Mouse (Mus musculus): ENCODE results near the gene Fbxl19. TPM values are rescaled to one million over a fixed set of nuclear protein-coding genes. Genes with fewer than 3 reads are reported as not detected.
"Not testable (repeated sequence)": the region's sequence is repeated elsewhere in the genome, so short reads cannot be mapped to it uniquely, and the experiment has no call there.

Gene Fbxl19
- total RNA-seq, 2 experiments from 2014 or later, result 13.1 to 13.7 TPM

DNA sequence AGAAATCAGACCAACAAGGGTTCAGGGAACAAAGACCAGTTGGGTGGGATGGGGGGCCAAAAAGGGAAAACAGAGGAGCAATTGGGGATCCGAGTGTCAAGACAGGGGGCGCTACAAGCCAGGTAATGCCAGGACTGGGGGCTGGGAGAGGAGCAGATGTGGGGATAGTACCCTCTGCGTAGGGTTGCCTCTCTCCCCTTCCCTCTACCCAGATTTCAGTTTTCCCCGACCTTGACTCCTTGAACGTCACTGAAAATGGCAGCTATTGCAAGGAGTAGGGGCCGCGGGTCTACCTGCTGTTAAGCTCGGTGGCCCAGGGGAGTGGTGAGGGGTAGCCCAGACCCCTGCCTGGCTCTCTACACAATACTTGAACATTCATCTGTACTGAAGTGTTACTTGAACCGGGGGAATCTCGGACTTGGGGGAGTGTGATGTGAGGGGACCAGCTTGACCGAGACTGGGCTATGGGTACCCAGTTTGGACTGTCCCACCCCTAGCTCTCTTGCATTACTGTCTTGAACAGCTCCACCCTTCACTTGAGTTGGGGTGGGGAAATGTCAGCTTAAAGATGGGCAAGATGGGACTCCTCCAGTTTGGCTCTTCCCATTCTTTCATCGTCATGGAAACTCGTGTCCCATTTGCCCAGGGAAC, 24.1 kb downstream of the Fbxl19 start:
- DNase-seq, result peak in 1 of 2 experiments; percentile 29

DNA sequence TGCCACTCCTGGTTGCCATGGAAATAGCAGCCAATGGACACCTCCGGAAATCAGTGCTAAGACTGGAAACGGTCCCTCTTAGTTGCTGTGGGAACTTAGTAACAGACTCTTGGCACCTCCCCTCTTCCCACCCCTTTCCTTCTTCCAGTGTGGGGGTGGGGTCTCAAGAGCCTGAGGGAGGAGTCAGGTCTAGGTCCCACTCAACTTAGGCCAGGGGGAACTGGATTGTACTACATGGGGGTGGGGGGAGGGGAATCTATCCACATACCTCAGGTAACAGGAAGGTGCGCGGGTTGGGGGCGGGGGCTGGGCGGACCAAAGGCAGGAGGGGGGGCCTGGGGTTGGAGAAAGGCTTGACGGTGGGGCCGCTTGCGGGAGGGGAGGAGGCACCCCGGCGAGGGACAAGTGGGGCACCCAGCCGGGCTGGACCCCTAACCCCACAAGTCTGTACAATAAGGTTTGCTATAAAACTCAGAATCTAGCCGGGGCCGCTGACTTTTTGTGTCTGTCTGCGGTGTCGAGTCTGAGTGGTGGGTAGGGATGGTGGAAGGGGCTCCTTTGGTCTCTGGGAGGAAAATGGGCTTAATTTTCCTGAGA, 24.8 kb downstream of the Fbxl19 start:
- peak; percentile 92 to 95 for DNase-seq

DNA sequence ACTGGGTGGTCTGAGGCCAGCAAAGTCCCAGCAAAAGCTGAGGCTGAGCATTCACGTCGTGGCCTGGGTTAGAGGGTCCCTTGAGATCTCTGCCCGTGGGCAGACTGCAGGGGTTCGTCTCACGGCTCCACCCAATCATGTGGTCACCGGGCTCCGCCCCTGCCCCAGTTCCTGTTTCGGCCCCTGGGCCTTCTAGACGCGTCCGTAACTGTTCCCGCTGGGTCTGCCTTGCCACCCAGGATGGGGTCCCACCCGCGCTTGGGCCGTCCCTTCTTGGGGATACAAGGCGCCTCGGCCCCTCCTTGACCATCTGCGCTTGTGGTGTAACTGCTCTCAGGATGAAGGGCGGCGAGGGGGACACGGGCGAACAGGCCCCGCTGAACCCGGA, 25.3 kb downstream of the Fbxl19 start, which contains the start of gene Orai3:
Gene Orai3 (plus strand): TSS at position 165 of the 388 bp plus-strand sequence.
- peak; percentile 94 to 96 for DNase-seq

DNA sequence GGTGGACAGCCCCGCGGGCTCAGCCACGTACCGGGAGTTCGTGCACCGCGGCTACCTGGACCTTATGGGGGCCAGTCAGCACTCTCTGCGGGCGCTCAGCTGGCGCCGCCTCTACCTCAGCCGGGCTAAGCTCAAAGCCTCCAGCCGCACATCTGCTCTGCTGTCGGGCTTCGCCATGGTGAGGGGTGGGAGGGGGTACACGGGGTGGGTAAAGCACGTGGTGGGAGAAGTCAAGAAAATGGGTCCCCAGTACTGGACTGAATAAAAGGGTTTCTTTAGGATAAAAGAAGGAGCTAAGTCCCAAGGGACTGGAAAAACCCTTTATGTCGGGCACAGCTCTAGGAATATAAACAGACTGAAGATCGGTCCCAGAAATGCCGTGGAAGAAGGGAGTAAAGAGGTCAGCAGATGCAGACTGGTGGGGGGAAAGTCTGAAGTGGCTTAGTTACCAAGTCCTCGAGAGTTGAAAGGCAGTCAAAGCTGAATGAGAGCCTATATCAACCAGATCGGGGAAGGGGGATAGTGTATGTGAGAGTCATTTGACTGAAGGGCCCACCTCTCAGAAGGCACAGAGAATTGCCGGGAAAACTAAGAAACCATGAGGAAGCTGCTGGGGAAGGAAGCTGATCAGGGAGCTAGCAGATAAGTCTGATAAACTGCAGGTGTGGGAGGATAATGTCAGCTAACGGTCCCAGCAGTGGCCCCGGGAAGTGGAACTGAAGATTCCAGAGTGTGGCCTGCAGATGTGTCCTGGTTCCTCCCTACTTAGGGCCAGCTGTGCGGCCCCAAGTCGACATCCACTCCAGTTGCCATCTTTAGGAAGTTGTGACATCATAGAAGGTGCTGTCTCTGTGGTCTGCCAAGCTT, 25.9 kb downstream of the Fbxl19 start:
- DNase-seq, result no peak

DNA sequence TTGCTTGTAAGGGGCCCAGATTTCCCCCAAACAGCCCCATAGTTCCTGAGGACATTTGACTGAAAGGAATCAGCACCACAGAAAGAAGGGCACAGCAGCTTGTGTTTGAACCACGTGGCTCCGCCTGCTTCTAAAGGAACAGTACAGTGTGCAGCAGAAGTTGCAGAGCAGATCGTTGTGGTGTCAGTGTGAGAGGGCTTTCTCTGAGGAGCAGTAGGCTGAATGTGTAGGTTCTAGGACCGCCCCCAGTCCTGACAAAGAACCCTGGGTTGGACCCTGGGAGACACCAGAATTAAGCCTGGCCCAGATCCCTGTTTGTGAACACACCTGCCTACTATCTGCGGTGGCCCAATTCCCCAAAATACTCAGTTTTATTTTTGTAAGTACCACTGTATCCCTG, 26.9 kb downstream of the Fbxl19 start:
- no peak for DNase-seq

DNA sequence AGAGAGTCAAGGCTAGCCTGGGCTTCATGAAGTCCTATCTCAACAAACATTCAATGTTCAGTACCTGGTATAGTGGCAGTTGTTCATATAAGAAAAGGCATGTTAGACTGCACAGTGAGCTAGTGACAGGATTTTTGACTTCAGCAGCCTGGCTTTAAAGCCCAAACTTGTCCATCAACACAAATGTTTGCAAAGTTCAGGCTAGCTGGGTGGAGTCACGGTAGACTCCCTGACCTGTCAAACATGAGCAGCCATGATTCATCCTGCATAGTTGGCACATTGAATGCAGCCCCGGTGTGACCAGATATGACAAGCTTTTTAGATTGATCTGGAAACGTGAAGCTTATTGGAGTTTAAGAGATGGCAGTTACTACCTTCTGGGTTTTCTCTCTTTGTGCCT, 27.7 kb downstream of the Fbxl19 start:
- DNase-seq, result peak in 1 of 2 experiments; percentile 27

DNA sequence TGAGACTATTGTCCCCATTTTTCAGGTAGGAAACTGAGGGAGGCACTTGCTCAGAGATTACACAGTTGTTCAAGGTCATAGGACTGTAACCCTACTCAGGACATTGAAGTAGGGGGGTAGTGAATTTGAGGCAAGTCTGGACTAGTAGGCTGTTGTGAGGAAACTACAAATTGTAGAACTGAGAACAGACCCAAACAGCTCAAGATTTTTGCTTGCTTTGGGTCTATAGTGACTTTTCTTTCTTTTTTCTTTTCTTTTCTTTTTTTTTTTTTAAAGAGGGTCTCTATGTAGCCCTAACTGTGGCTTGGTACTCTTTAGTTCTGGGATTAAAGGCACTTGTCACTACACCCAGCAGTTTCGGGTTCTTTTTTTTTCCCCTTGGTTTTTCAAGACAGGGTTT, 28.2 kb downstream of the Fbxl19 start:
- DNase-seq, result no peak

DNA sequence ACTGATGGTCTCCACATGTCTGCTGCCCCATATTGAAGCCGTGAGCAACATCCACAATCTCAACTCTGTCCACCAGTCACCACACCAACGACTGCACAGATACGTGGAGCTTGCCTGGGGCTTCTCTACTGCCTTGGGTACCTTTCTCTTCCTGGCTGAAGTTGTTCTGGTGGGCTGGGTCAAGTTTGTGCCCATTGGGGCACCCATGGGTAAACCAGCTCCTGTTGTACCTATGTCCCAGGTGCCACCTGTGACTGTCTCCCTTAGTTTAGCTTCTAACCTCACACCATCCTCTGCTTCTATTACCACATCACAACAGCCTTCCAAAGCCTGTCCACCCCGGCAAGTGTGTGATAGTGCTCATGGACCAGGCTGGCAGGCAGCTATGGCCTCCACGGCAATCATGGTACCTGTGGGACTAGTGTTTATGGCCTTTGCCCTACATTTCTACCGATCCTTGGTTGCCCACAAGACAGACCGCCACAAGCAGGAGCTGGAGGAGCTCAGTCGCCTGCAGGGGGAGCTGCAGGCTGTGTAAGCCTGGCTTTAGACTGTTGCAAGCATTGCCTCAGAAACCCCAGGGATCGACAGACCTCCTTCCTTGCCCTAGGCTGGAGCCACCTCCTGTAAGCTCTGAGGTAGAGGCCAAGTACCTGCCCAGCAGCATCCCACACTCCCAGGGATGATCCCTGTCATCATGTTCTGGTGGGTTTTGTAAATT, 29.5 kb downstream of the Fbxl19 start:
- peak; percentile 79 to 88 for DNase-seq

DNA sequence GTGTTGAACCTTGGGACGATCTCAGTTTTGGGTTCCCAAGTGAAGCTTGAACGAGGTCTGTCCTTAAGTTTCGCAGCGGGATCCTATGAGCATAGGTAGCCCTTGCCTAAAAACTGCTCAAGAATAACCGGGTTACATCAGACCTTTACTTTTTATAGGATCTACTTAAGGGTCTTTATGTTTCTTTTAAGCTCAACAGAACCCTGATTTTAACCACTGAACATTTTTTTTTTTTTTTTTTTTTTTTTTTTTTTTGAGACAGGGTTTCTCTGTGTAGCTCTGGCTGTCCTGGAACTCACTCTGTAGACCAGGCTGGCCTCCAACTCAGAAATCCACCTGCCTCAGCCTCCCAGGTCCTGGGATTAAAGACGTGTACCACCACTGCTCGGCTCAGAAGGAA, 31.5 kb downstream of the Fbxl19 start:
- DNase-seq, result not testable (repeated sequence)

DNA sequence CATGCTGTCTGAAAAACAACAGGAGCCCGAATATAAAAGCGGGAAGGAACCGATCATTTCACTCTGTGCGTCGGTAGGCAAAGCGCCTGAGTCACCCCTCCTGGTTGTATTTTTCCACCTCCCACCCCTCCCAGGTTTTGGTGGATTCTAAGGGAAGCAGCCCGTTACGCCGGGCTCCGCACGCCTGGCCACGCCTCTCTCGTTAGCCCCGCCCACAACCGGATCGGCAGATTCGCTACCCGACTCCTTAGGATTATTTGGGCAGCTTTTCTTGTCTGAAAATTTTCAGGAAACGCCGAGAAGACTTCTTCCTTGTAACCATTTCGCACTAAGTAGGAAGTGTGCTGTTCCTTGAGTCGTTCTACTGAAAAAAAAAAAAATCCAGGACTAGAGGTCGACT, 32.1 kb downstream of the Fbxl19 start, which contains the start of gene Setd1a:
Gene Setd1a (plus strand): TSS at position 245 of the 400 bp plus-strand sequence.
- peak; percentile 91 to 93 for DNase-seq

DNA sequence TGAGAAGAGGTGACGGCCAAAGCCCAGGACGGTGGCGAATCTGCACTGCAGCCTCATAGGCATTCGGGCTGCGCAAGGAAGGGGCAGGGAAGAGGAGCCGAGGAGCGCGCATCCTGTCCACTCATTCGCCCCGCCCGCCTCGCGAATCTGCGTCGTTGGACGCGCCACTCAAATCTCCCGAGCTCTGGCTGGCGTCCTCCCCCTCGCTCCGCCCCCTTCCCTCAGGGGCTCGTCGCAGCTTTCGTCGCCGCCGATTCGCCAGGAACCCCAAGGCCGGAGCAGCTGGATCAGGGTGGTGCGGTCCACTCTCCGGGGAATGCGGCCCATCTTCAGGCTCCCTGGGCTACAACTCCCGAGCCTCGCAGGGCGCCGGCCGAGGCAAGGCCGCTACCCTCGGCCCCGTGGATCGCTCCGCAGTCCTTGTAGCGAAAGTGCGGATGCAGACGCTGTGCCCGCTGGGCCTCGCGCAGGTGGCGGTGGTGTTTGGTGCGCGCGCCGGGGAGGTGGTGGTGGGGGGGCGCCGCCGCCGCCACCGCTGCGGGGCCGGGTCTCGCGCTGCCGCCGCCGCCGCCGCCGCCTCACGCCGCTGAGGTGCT, 32.6 kb downstream of the Fbxl19 start:
- peak; percentile 98 for DNase-seq

DNA sequence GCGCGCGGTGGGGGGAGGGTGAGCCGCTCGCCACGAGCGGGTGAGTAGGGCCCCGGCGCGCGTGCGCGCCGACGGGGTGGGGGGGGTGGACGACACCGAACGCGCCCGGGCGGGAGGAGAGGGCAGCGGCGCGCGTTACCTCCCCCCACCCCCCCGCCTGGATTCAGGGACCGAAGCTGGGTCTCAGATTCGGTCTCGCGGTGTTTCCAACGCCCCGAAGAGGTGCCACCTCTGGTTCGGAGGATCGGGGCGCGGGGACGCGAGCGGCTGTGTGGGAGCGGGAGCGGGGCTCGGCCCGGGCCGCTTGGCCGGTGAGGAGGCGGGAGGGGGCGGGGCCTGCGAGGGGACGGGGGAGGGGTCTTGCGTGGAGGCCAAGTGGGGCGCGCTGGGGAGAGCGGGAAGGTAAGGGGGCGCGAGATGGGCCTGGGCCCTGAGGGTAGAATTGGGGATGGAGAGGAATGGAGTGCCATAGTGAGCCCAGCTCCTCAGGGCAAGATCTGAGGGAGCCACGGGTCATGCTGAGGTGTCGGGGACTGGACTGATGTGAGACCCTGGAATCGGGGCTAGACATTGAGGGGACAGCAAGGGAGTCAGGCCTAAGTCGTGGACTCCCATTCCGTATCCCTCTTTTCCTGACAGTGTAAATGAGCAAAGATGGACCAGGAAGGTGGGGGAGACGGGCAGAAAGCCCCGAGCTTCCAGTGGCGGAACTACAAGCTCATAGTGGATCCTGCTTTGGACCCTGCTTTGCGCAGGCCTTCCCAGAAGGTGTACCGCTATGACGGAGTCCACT, 33.3 kb downstream of the Fbxl19 start:
- peak; percentile 69 to 82 for DNase-seq

DNA sequence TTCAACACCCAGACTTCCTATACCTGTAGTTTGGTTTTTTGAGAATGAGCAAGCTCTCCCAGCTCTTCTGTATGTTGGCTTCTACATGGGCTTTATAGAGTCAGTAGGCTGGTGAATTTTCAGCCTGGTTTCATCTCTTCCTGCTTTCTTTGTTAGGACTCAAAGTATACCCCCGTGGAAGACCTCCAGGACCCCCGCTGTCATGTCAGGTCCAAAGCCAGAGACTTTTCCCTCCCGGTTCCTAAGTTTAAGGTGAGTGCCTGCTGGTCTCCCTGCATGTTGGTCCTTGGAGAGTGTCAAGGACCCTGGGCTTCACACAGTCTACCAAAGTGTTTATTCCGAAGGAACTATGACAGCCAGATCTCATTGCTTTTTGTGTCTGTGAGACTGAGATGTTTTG, 34.0 kb downstream of the Fbxl19 start:
- DNase-seq, result no peak

DNA sequence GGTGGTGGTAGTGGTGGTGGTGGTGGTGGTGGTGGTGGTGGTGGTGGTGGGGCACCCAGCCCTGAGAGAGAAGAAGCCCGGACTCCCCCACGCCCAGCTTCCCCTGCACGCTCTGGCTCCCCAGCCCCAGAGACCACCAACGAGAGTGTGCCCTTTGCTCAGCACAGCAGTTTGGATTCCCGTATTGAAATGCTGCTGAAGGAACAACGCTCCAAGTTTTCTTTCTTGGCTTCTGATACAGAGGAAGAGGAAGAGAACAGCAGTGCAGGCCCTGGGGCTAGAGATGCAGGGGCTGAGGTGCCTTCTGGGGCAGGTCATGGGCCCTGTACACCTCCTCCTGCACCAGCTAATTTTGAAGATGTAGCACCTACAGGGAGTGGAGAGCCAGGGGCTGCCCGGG, 41.0 kb downstream of the Fbxl19 start, which contains the start of gene Gm49388:
Gene Gm49388 (plus strand): TSS at position 301 of the 400 bp plus-strand sequence.
- no peak for DNase-seq

DNA sequence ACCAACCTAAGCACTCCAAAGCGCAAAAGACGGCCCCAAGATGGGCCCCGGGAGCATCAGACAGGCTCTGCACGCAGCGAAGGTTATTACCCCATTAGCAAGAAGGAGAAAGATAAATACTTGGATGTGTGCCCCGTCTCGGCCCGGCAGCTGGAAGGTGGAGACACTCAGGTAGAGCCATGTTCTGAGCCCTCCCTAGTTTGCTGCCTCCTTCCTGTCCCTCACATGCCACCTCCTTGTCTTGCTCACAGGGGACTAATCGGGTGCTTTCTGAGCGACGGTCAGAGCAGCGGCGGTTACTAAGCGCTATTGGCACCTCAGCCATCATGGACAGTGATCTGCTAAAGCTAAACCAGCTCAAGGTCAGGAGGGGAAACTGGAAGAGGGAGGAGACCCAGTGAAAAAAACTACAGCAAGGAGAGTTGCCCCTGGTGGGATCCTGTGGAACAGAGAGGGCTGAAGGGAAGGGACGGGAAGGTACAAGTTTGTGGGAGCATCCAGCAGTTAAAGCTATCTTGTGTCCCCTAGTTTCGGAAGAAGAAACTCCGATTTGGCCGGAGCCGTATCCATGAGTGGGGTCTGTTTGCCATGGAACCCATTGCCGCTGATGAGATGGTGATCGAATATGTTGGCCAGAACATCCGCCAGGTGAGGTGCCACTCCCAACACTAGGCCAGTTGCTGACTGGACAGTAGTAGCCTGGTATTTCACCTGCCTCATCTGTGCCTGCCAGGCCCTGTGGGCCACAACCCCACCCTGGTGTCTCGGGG, 52.9 kb downstream of the Fbxl19 start:
- DNase-seq, result no peak

DNA sequence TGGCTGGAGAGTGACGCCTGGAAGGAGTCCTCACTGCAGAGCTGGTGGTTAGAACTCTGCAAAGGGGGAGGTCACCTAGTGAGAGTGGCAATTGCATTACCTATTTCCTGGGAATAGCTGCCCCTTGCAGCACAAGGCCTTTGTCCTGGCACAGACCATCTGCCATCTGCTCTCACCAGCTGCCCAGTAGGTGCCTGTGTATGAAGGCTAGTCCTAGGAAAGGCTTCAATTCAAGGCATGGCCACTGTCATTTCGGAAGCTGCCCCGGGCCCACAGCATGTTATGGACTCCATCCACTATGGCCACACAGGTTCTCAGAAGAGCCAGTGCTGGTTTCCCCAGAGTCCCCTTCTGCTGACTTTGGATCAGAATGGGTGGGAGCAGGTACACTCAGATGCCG, 54.2 kb downstream of the Fbxl19 start:
- no peak for DNase-seq

DNA sequence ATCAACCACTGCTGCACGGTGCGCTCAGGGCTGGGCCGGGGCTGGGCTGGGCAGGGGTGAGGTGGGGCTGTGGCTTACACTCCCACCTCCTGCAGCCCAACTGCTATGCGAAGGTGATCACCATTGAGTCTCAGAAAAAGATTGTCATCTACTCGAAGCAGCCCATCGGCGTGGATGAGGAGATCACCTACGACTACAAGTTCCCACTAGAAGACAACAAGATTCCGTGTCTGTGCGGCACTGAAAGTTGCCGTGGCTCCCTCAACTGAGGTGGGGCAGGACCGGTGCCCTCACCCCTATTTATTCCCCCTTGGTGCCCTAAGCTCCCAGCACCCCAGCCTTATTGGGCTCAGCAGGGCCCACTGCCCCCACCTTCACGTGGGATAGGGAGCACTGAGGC, 54.9 kb downstream of the Fbxl19 start:
- no peak for DNase-seq

DNA sequence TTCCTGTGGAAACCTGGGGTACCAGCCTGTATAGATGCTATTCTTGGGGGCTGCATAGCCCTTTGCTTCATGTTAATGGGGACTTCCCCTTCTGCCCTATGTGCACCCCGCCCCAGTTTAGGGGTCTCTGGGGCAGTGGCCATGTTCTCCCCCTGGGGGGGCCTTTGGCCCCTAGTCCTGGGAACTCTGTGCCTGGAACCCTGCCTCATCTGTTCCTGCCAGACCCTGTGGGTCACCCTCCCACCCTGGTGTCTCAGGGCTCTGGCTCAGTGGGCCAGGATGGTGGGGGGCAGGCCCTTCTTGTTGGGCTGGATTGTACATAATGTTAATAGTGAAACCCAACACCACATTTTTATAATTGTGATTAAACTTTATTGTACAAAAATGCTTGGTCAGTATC, 55.4 kb downstream of the Fbxl19 start:
- DNase-seq, result no peak

DNA sequence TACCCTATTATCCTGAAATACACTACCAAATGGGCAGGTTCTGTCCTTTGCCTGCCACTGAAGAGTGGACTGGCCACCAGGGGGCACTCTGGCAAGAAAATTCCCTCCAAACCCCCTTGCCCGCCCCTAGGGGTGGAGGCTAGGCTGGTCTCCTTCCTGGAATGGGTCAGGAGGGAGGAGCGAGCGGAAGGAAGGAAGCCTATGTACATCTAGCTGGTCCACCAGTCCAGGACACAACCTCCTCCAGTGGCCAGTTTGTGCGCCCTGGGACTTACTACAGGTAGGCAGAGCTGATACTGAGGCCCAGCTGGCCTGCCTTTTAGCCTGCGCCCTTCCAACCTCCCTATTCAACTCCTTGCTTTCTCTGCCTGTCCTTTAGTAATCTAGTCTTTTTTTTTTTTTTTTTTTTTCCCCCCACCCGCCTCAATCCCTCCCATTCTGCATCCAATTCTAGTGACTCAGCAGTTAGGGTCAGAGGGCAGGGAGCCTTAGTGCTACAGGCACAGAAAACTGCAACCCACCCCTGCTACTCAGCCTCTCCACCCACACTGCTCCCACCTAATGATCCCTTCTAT, 56.2 kb downstream of the Fbxl19 start, which contains the start of gene Hsd3b7:
Gene Hsd3b7 (plus strand): TSS at position 170 of the 575 bp plus-strand sequence.
- DNase-seq, result peak; percentile 96 to 98

All from adrenal gland, postnatal 36 days (tissue).